Mouse (Mus musculus) kidney, adult 2 months (tissue): Measurements from ENCODE around the gene Ap2a1. TPM values are rescaled to one million over a fixed set of nuclear protein-coding genes. Genes with fewer than 3 reads are reported as not detected.

Source experiments
- DNase-seq: peaks from one replicate; pipeline ENCODE4 v3.0.0; 2021
- H3K27ac ChIP-seq: fragments of 200-500 bp; 2 replicates; pipeline ENCODE4 v1.5.1; 2012; ENCODE audit warnings: low read depth, low read length, control low read depth, inconsistent platforms; ENCODE audit not compliant: insufficient read depth
- H3K27me3 ChIP-seq: fragments of 200-500 bp; replicated peaks from 2 replicates; pipeline ENCODE4 v1.6.1; 2012; ENCODE audit warnings: mild to moderate bottlenecking, moderate library complexity, low read length, inconsistent platforms; ENCODE audit not compliant: control insufficient read depth, insufficient read depth
- H3K36me3 ChIP-seq: fragments of 200-500 bp; 2 replicates; pipeline ENCODE4 v1.6.1; 2012; ENCODE audit warnings: mild to moderate bottlenecking, moderate library complexity, low read length, inconsistent platforms; ENCODE audit not compliant: control insufficient read depth, insufficient read depth
- H3K4me1 ChIP-seq: fragments of 200-500 bp; 2 replicates; pipeline ENCODE4 v1.6.1; 2011; ENCODE audit warnings: low read length; ENCODE audit not compliant: control insufficient read depth, insufficient read depth
- H3K4me3 ChIP-seq: fragments of 200-500 bp; 2 replicates; pipeline ENCODE4 v1.5.1; 2011; ENCODE audit warnings: mild to moderate bottlenecking, low read depth, low read length, control low read depth; ENCODE audit not compliant: insufficient read depth
- CTCF ChIP-seq: fragments of 200-500 bp; conservative IDR thresholded peaks from 2 replicates; pipeline ENCODE4 v1.5.1; 2011; ENCODE audit warnings: low read depth, mild to moderate bottlenecking, control low read depth, low read length, moderate library complexity, mixed read lengths; ENCODE audit not compliant: insufficient read depth, insufficient read length
- POLR2A ChIP-seq: fragments of 200-500 bp; IDR thresholded peaks from one replicate; pipeline ENCODE4 v1.6.1; 2011; ENCODE audit warnings: low read depth, low read length, control low read depth
- WGBS: fragments of 180-500 bp; shearing (Covaris S2); methylation state at CpG from one replicate; pipeline ENCODE4 v1.1.7; 2018; 5-methylcytosine and 5-hydroxymethylcytosine counted together
- polyA plus RNA-seq: library from polyadenylated mRNA; depleted of rRNA; stranded (reverse); fragments of >200 nt; gene quantifications from 2 replicates; pipeline ENCODE4 v1.2.3, GENCODE M21; 2012

Gene Ap2a1
- polyA plus RNA-seq, 1 experiment = 58.0 TPM

DNA sequence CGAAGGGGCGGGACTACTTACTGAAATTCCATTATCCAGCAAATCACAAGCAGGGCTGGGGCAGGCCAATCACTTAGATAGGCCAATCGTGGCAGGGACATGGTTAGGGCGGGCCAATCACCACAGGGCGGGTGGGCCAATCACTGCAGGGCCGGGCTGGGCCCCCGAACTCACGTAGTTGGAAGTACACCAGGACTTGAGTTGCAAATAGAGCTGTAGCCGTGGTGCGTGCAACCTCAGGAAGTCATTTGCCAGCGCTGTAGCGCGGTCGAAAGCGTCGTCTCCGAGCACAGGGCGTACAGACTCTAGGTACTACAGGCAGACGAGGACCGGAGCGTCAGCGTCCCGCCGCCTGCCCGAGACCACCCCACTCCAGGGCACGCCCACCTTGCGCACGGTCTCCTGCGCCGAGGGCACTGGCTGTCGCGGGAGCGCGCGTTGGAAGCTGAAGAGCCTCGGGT lies 41.0 kb upstream of the Ap2a1 start:
- H3K27me3 ChIP-seq = no peaks in the 10 kb centered on the region
- TF ChIP-seq CTCF = no peak
- peak; percentile 59 for TF ChIP-seq POLR2A
- peaks cover 9% of the 10 kb centered on the region; the same call in 1 of the 2 replicates for H3K4me1 ChIP-seq
- DNase-seq = peak; percentile 94
- H3K36me3 ChIP-seq = no peaks in the 10 kb centered on the region
- peak overlapping the region; percentile 86 for H3K4me3 ChIP-seq
- WGBS = 1% methylated on average over 36 of the region's 36 CpGs
- H3K27ac ChIP-seq = no peak overlapping the region

DNA sequence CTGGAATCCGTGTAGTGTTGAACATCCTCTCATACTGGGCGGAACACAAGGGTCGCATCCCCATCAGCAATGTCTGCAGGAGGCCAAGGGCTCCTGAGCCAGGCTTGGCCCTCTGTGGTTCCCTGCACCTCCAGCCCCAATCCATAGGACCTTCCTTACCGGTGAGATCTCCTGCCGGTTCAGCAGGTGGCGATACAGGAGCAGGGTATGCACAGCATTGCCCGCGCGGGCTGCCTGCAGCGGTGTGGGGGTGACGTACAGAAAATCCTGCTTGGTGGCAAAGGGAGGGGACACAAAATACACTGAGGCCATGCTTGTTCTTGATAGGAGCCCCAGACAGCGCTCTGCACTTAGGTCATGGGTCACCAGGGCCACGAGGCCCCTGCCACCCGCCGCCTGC lies 37.3 kb upstream of the Ap2a1 start:
- Histone ChIP-seq H3K4me3 (no peak overlapping the region), H3K27ac (no peak overlapping the region), H3K36me3 (no peaks in the 10 kb centered on the region), H3K27me3 (no peaks in the 10 kb centered on the region), H3K4me1 (peaks cover 5% of the 10 kb centered on the region; the same call in 1 of the 2 replicates)
- WGBS = 75% methylated on average over 15 of the region's 15 CpGs
- no peak for TF ChIP-seq CTCF
- no peak for TF ChIP-seq POLR2A
- no peak for DNase-seq

DNA sequence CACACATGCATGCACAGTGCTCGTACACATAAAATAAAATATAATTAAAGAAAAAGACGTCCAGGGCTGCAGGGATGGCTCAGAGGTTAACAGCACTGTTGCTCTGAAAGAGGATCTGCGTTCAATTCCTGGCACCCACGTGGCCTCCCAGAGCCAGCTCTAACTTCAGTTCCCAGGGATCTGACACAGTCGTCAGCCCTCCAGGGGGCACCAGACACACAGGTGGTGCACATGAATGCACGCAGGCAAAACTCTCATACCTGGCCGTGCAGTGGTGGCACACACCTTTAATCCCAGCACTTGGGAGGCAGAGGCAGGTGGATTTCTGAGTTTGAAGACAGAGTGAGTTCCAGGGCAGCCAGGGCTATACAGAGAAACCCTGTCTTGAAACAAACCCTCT lies 36.7 kb upstream of the Ap2a1 start:
- 63% methylated on average over 7 of the region's 7 CpGs for WGBS
- peak; percentile 42 for DNase-seq
- H3K4me3 ChIP-seq = no peak overlapping the region
- no peaks in the 10 kb centered on the region for H3K27me3 ChIP-seq
- H3K36me3 ChIP-seq = no peaks in the 10 kb centered on the region
- no peak overlapping the region for H3K27ac ChIP-seq
- H3K4me1 ChIP-seq = peaks cover 4% of the 10 kb centered on the region; the same call in 1 of the 2 replicates
- TF ChIP-seq POLR2A (no peak), CTCF (peak; percentile 48; the same call in 1 of the 2 replicates)

DNA sequence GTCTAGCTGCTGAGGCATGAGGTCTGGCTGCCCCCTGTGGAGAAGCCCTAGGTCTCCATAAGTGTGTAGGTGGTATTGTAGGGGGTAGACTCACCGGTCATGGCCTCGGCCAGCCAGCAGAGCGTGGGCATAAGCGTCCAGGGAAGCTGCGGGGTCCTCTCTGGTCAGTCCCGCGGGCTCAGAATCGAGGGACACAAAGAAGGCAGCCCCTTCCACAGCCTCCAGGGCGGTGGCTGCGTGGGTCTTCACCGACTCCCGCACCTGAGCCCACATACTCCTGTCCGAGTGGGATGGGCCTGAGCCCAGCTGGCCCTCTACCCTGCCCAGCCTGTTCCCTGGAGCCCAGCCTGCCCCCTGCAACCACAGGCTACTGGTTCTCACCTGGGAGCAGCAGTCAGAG lies 35.7 kb upstream of the Ap2a1 start:
- H3K27me3 ChIP-seq = no peaks in the 10 kb centered on the region
- H3K27ac ChIP-seq = no peak overlapping the region
- 96% methylated on average over 13 of the region's 13 CpGs for WGBS
- no peak overlapping the region for H3K4me3 ChIP-seq
- TF ChIP-seq POLR2A (no peak), CTCF (no peak)
- no peak for DNase-seq
- no peaks in the 10 kb centered on the region for H3K36me3 ChIP-seq
- H3K4me1 ChIP-seq = no peaks in the 10 kb centered on the region

DNA sequence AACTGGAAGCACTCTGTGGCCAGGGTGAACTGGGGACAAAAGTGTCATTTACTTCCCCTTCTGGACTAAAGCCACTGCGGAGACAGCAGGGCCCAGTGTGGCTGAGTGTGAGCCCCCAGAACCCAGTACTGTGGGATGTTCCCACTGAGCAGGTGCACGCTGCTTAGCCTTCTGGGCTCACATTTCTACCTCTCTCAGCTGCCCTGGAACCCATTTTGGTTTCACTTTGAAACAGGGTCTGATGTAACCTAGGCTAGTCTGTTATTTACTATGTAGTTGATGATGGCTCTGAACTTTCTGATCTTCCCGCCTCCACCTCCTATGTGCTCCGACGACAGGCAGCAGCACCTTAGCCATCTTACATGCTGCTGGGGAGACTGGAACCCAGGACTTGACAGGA lies 33.5 kb upstream of the Ap2a1 start:
- 88% methylated on average over 5 of the region's 5 CpGs for WGBS
- H3K27ac ChIP-seq = no peak overlapping the region
- no peak for DNase-seq
- TF ChIP-seq POLR2A (no peak), CTCF (no peak)
- H3K4me3 ChIP-seq = no peak overlapping the region
- H3K36me3 ChIP-seq = no peaks in the 10 kb centered on the region
- no peaks in the 10 kb centered on the region for H3K4me1 ChIP-seq
- no peaks in the 10 kb centered on the region for H3K27me3 ChIP-seq

DNA sequence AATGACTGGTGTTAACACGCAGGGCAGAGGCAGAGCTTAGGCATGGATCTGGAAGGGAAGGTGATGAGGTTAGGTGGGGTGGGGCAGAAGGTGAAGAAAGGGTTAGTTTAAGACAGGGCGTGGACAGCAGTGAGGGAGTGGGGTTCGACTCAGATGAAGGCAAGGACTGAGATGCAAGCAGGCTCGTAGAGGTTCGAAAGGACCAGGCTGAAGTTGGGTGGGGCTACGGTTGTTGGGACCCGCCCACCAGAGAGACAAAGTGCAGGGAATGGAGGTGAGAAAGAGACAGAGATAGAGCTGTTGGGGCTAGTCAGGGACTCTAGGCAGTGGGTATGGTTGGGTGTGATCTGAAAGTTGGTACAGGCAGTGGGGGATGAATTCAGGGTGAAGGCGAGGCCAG lies 33.0 kb upstream of the Ap2a1 start:
- no peak for DNase-seq
- WGBS = 75% methylated on average over 8 of the region's 8 CpGs
- no peaks in the 10 kb centered on the region for H3K36me3 ChIP-seq
- no peaks in the 10 kb centered on the region for H3K4me1 ChIP-seq
- TF ChIP-seq POLR2A (no peak), CTCF (no peak)
- H3K4me3 ChIP-seq = no peak overlapping the region
- H3K27me3 ChIP-seq = no peaks in the 10 kb centered on the region
- H3K27ac ChIP-seq = no peak overlapping the region

DNA sequence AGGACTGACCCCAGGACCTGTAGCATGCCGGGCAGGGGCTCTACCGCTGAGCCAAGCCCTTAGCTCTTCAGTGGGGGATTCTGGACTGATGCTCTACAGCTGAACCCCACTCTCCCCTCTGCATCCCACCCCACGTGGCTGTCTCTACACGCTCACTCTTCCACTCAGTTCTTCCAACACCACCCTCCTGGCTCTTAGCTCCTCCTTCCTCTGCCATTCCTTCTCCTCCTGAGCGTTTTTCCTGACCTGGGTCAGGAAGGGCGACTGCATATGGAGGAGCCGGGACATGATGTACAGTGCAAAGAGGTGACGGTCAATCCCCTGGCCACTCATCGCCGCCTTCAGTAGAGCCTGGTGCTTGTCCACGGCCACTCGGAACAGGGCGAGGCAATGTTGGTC lies 31.2 kb upstream of the Ap2a1 start:
- no peaks in the 10 kb centered on the region for H3K36me3 ChIP-seq
- H3K4me3 ChIP-seq = no peak overlapping the region
- H3K27ac ChIP-seq = no peak overlapping the region
- whole genome bisulfite sequencing = 83% methylated on average over 13 of the region's 13 CpGs
- H3K27me3 ChIP-seq = no peaks in the 10 kb centered on the region
- no peak for DNase-seq
- no peaks in the 10 kb centered on the region for H3K4me1 ChIP-seq
- TF ChIP-seq POLR2A = no peak
- no peak for TF ChIP-seq CTCF

DNA sequence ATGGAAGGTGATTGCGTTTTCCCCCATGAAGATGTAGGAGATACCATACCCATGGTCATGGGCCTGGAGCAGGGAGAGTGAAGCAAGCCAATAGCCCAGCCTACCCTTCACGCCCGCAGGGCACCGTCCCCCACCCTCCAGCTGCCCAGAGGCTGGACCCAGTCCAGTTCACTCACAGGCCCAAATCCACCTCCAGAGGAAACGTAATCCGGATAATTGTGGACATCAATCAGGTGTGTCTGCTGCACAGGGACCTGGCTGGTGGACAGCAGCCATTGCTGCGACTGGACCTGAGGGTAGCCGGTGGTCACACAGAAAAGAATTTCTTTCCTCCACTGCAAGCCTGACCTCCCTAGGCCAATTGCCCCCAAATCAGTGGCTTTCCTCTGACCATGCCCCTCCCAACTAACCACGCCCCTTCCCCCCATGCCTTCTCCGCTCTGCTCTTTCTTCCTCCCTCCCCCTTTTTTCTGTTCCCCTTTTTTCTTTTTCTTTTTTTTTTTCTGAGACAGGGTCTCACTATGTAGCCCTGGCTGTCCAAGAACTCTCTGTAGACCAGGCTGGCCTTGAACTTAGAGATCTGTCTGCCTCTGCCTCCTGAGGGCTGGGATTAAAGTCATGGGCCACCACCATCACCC lies 30.7 kb upstream of the Ap2a1 start:
- WGBS = 72% methylated on average over 10 of the region's 10 CpGs

More for the DNA sequence above, 30.7 kb upstream of the Ap2a1 start:
- H3K27me3 ChIP-seq = no peaks in the 10 kb centered on the region
- no peak overlapping the region for H3K27ac ChIP-seq
- DNase-seq = no peak
- H3K36me3 ChIP-seq = no peaks in the 10 kb centered on the region
- H3K4me3 ChIP-seq = no peak overlapping the region
- no peak for TF ChIP-seq POLR2A
- H3K4me1 ChIP-seq = no peaks in the 10 kb centered on the region
